Mouse (Mus musculus) liver, adult 2 months (tissue): Measurements from ENCODE around the gene Ubl7. TPM values are rescaled to one million over a fixed set of nuclear protein-coding genes. Genes with fewer than 3 reads are reported as not detected.

Experiments
- DNase-seq: peaks from one replicate; pipeline ENCODE4 v3.0.0-alpha.2; 2011; ENCODE audit warnings: low read depth, low spot score; ENCODE audit errors: extremely low read depth
- H3K27ac ChIP-seq: fragments of 200-500 bp; replicated peaks from 2 replicates; pipeline ENCODE4 v1.5.1; 2012; ENCODE audit warnings: low read depth, mild to moderate bottlenecking, control low read depth, inconsistent platforms, low read length; ENCODE audit not compliant: insufficient read depth
- H3K27me3 ChIP-seq: fragments of 200-500 bp; 2 replicates; pipeline ENCODE4 v1.6.1; 2012; ENCODE audit warnings: mild to moderate bottlenecking, moderate library complexity, low read length, inconsistent platforms; ENCODE audit not compliant: control insufficient read depth, insufficient read depth
- H3K36me3 ChIP-seq: fragments of 200-500 bp; 2 replicates; pipeline ENCODE4 v1.6.1; 2012; ENCODE audit warnings: low read length, inconsistent platforms; ENCODE audit not compliant: control insufficient read depth, insufficient read depth
- H3K4me1 ChIP-seq: fragments of 200-500 bp; 2 replicates; pipeline ENCODE4 v1.6.1; 2011; ENCODE audit warnings: low read length; ENCODE audit not compliant: control insufficient read depth, insufficient read depth
- H3K4me3 ChIP-seq: fragments of 200-500 bp; 2 replicates; pipeline ENCODE4 v1.5.1; 2011; ENCODE audit warnings: low read depth, mild to moderate bottlenecking, control low read depth, low read length, moderate library complexity; ENCODE audit not compliant: insufficient read depth
- H3K79me2 ChIP-seq: fragments of 200-500 bp; 2 replicates; pipeline ENCODE4 v1.6.1; 2012; ENCODE audit warnings: inconsistent platforms, mild to moderate bottlenecking, low read length, moderate library complexity; ENCODE audit not compliant: control insufficient read depth, insufficient read depth
- H3K9ac ChIP-seq: fragments of 200-500 bp; 2 replicates; pipeline ENCODE4 v1.6.1; 2012; ENCODE audit warnings: low read depth, mild to moderate bottlenecking, control low read depth, inconsistent platforms, low read length
- CTCF ChIP-seq: fragments of 200-500 bp; IDR thresholded peaks from 2 replicates; pipeline ENCODE4 v1.5.1; 2011; ENCODE audit warnings: low read depth, low read length, control low read depth
- POLR2A ChIP-seq: fragments of 200-500 bp; IDR thresholded peaks from 2 replicates; pipeline ENCODE4 v1.6.1; 2011; ENCODE audit warnings: low read length, control low read depth; ENCODE audit not compliant: insufficient read depth; ENCODE audit errors: extremely low read depth
- WGBS: fragments of 180-500 bp; shearing (Covaris S2); methylation state at CpG from one replicate; pipeline ENCODE4 v1.1.7; 2018; 5-methylcytosine and 5-hydroxymethylcytosine counted together
- polyA plus RNA-seq: library from polyadenylated mRNA; depleted of rRNA; stranded (reverse); fragments of >200 nt; gene quantifications from 2 replicates; pipeline ENCODE4 v1.2.3, GENCODE M21; 2012; rRNA removed
- total RNA-seq: library from RNA; depleted of rRNA; stranded (reverse); fragments of >200 nt; gene quantifications from 2 replicates; pipeline ENCODE4 v1.2.3, GENCODE M21; 2014; rRNA removed

Ubl7 gene
- total and polyA plus RNA-seq, 2 experiments, result 9.8 to 90.8 TPM

DNA sequence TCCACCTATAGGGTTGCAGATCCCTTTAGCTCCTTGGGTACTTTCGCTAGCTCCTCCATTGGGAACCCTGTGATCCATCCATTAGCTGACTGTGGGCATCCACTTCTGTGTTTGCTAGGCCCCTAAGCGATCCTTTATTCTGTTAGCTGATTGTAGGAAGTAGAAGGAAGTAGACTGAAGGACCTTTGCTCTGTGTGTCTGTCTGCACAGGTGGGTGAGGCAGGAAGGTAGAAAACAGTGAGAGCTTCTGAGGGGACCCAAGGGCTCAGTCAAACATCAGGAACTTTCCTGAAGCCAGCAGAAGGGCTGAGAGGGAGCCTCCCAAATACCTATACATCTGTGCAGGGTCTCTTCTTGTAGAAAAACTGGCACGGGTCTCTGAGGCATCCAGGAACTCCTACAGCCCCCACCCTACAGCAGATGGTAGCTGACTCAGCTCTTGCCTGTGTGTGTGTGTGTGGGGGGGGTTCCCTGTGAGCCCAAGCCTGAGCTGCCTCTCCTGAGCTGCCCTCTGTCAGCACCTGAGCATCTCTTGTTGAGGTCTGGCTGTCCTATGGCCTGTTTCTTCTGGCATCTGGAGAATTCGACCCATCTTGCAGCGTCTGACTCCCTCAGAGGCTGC lies 64.5 kb downstream of the Ubl7 start:
- 83% methylated on average over 5 of the region's 5 CpGs for WGBS
- DNase-seq, result no peak
- no peak overlapping the region for H3K27ac ChIP-seq
- H3K36me3 ChIP-seq, result no peaks in the 10 kb centered on the region
- H3K79me2 ChIP-seq, result no peaks in the 10 kb centered on the region
- H3K9ac ChIP-seq, result no peak overlapping the region
- H3K4me1 ChIP-seq, result no peaks in the 10 kb centered on the region
- no peak for TF ChIP-seq CTCF
- TF ChIP-seq POLR2A, result no peak
- H3K27me3 ChIP-seq, result no peaks in the 10 kb centered on the region
- no peak overlapping the region for H3K4me3 ChIP-seq

DNA sequence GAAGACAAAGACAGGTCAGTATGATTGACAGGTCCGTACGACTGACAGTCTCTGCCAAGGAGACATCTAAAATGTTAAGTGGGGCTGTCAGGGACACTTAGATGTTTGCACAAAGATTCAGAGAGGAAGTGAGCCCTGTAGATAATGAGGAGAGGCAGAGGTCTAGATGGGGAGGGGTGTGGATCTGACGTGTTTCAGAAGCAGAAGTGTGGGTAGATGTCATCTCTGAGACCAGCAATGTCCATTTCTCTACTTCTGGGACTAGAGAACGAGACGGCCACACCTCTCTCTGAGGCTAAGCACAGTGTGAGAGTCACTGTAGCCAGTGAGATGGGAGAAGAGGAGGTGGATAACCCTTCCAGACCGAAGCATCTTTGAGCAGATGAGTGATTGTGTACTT lies 67.2 kb downstream of the Ubl7 start:
- no peaks in the 10 kb centered on the region for H3K27me3 ChIP-seq
- H3K4me3 ChIP-seq, result no peak overlapping the region
- no peaks in the 10 kb centered on the region for H3K36me3 ChIP-seq
- DNase-seq, result no peak
- H3K79me2 ChIP-seq, result no peaks in the 10 kb centered on the region
- TF ChIP-seq POLR2A, result no peak
- no peak for TF ChIP-seq CTCF
- 57% methylated on average over 6 of the region's 6 CpGs for WGBS
- H3K4me1 ChIP-seq, result no peaks in the 10 kb centered on the region
- H3K27ac ChIP-seq, result no peak overlapping the region
- H3K9ac ChIP-seq, result no peak overlapping the region

DNA sequence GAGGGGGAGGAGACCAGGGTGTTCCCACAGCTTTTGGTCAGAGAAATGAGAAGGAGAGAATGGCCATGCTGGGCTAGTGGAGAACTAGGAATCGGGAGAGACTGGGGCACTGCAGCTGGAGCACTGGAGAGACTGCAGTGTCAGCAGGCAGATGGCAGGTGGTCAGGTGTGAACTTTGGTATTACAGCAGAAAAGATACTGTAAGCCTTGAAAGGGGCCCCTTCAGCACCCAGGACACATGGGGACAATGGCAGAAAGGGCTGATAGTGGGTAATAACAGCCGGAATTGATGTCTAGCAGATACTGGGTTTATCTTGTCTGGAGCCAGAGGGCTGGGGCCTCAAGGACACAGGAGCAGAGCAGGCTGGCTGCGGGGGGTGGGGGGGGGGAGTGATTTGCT lies 68.1 kb downstream of the Ubl7 start:
- Histone ChIP-seq H3K36me3 (no peaks in the 10 kb centered on the region), H3K79me2 (no peaks in the 10 kb centered on the region)
- TF ChIP-seq POLR2A, result no peak
- no peak for TF ChIP-seq CTCF

More for the DNA sequence above, 68.1 kb downstream of the Ubl7 start:
- no peaks in the 10 kb centered on the region for H3K27me3 ChIP-seq
- DNase-seq, result no peak
- H3K27ac ChIP-seq, result no peak overlapping the region
- H3K9ac ChIP-seq, result no peak overlapping the region
- H3K4me1 ChIP-seq, result no peaks in the 10 kb centered on the region
- no peak overlapping the region for H3K4me3 ChIP-seq
- whole genome bisulfite sequencing, result 56% methylated on average over 3 of the region's 3 CpGs

Other genes starting within 250 kb of the Ubl7 start
- 495 and 621 TPM in 2 replicates for gene Cyp1a2, start 227.3 kb upstream of the Ubl7 start, total RNA-seq
- 954 and 976 TPM in 2 replicates for gene Cyp1a2, start 227.3 kb upstream of the Ubl7 start, polyA plus RNA-seq
- 0.74 and 1.0 TPM in 2 replicates for gene Cyp1a1, start 223.1 kb upstream of the Ubl7 start, total RNA-seq
- 1.0 TPM in 2 replicates for gene Cyp1a1, start 223.1 kb upstream of the Ubl7 start, polyA plus RNA-seq
- 5.7 and 6.4 TPM in 2 replicates for gene Edc3, start 202.4 kb upstream of the Ubl7 start, total RNA-seq
- gene Edc3, start 202.4 kb upstream of the Ubl7 start, polyA plus RNA-seq, result 6.6 TPM in 2 replicates
- gene Clk3, start 145.1 kb upstream of the Ubl7 start, total RNA-seq, result 32.5 and 55.3 TPM in 2 replicates
- 45.8 and 48.1 TPM in 2 replicates for gene Clk3, start 145.1 kb upstream of the Ubl7 start, polyA plus RNA-seq
- 0.83 and 1.5 TPM in 2 replicates for gene Arid3b, start 74.2 kb upstream of the Ubl7 start, total RNA-seq
- gene Arid3b, start 74.2 kb upstream of the Ubl7 start, polyA plus RNA-seq, result 2.4 and 2.8 TPM in 2 replicates
- 0.09 and 0.74 TPM in 2 replicates for gene Sema7a, start 29.1 kb downstream of the Ubl7 start, total RNA-seq
- 0.21 and 0.53 TPM in 2 replicates for gene Sema7a, start 29.1 kb downstream of the Ubl7 start, polyA plus RNA-seq
- gene Cyp11a1, start 95.4 kb downstream of the Ubl7 start, total RNA-seq, result 6.3 TPM in 1 of 2 replicates, not detected in the other
- not detected in 2 replicates for gene Cyp11a1, start 95.4 kb downstream of the Ubl7 start, polyA plus RNA-seq
- gene Stra6, start 152.8 kb downstream of the Ubl7 start, total RNA-seq, result not detected in 2 replicates
- not detected in 2 replicates for gene Stra6, start 152.8 kb downstream of the Ubl7 start, polyA plus RNA-seq
- gene Ccdc33, start 207.8 kb downstream of the Ubl7 start, total RNA-seq, result not detected in 2 replicates
- gene Ccdc33, start 207.8 kb downstream of the Ubl7 start, polyA plus RNA-seq, result not detected in 2 replicates